Comparison of ENCODE assay signal across 12 mouse cellular contexts in the genomic region with DNA sequence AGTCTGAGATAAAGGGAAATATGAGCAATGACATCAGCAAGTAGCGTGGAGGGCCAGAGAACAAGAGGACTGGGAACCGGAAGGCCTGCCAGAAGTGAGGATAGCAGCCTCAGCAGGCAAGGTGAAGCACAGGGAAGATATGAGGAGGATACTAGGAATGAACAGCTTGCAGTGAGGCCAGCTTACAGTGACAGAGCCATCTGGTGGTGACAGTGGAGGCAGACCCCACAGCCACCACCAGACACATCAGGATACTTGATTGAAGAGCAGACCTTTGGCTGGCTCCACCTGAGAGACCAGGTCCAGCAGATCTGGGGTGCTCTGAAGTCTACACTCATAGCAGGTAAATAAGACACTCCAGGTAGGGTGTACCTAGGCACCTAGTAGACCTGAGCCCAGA. TPM values are rescaled to one million over a fixed set of nuclear protein-coding genes. Genes with fewer than 3 reads are reported as not detected.
A peak's percentile ranks its signal among the peaks of the same experiment; 100 is the strongest.
DNase-seq lines count a peak whose midpoint lies in the region; ATAC-seq lines count a peak whose summit lies in the region.
"Had no signal": no experiment of that assay in that cellular context is flagged by ENCODE, and none has a peak within 500 bp of the region (broad histone marks: within the 10 kb centered on the region; RNA-seq: fewer than 3 reads in every experiment).

No protein-coding gene starts in this region.

- no peaks in the 10 kb centered on the region for H3K27me3 ChIP-seq in forebrain, embryonic 16.5 days (replicated peaks; ENCODE audit: control insufficient read depth, insufficient read depth, low read length)
- H3K27me3 ChIP-seq in forebrain, embryonic 10.5 days (ENCODE audit: poor library complexity, severe bottlenecking): no peaks in the 10 kb centered on the region
- H3K27me3 ChIP-seq: midbrain, embryonic 12.5 days had no signal

- no peak overlapping the region for H3K27ac ChIP-seq in forebrain, embryonic 16.5 days (ENCODE audit: low read length)
- no peak overlapping the region for H3K27ac ChIP-seq in forebrain, embryonic 10.5 days
- H3K27ac ChIP-seq: midbrain, embryonic 12.5 days had no signal

- 0 out of 2 replicates have a peak, but pooled peaks have one; percentile 45 for ATAC-seq in forebrain, embryonic 16.5 days
- no peak for ATAC-seq in inflammation-experienced regulatory T-cells, adult 6 months

- no peaks in the 10 kb centered on the region; the same call in 1 of the 2 replicates for H3K9me3 ChIP-seq in forebrain, embryonic 16.5 days (ENCODE audit: control insufficient read depth, low read length)
- no peaks in the 10 kb centered on the region for H3K9me3 ChIP-seq in forebrain, embryonic 10.5 days
- H3K9me3 ChIP-seq: midbrain, embryonic 12.5 days had no signal

- no peak overlapping the region for H3K4me3 ChIP-seq in forebrain, embryonic 16.5 days (replicated peaks; ENCODE audit: low read length)
- no peak overlapping the region for H3K4me3 ChIP-seq in forebrain, embryonic 10.5 days
- H3K4me3 ChIP-seq: midbrain, embryonic 12.5 days had no signal

- no peak overlapping the region for H3K4me2 ChIP-seq in forebrain, embryonic 16.5 days (ENCODE audit: low read length)
- H3K4me2 ChIP-seq: midbrain, embryonic 12.5 days had no signal

- 86% methylated on average over 2 of the region's 2 CpGs for WGBS in forebrain, embryonic 16.5 days
- 88% methylated on average over 2 of the region's 2 CpGs for WGBS in forebrain, embryonic 10.5 days

- H3K9ac ChIP-seq in forebrain, embryonic 16.5 days (replicated peaks; ENCODE audit: low read depth, low read length): no peak overlapping the region
- H3K9ac ChIP-seq: midbrain, embryonic 12.5 days had no signal

- no peak for DNase-seq in forebrain, embryonic 10.5 days (ENCODE audit: extremely low spot score, low spot score)
- peak; percentile 41 to 43 for DNase-seq in left cerebral cortex, postnatal 14 days (ENCODE audit: low spot score in 2 of 2)
- no peak for DNase-seq in left cerebral cortex, postnatal 10 days (ENCODE audit: extremely low spot score in 1 of 2, low spot score in 2 of 2)
- DNase-seq in A20 (ENCODE audit: low read depth, low spot score): peak; percentile 19
- DNase-seq in cerebellum, postnatal 36 days: peak; percentile 42 to 43
- DNase-seq in ovary, postnatal 14 days (ENCODE audit: low spot score): no peak

- intact Hi-C loops in left cerebral cortex, postnatal 14 days (cut with DNase I): loop anchor here (10.0 kb wide), 1 partner anchor 293 kb away; no protein-coding TSS in a partner anchor
- intact Hi-C loops in left cerebral cortex, postnatal 10 days (cut with DNase I): no loop called here

- no peaks in the 10 kb centered on the region for H3K36me3 ChIP-seq in forebrain, embryonic 16.5 days (ENCODE audit: control insufficient read depth, insufficient read depth)
- no peaks in the 10 kb centered on the region for H3K36me3 ChIP-seq in forebrain, embryonic 10.5 days (replicated peaks)
- H3K36me3 ChIP-seq: midbrain, embryonic 12.5 days had no signal

- H3K4me1 ChIP-seq in forebrain, embryonic 16.5 days (replicated peaks; ENCODE audit: control insufficient read depth, insufficient read depth, low read length): no peaks in the 10 kb centered on the region
- peaks cover 21% of the 10 kb centered on the region; the same call in 1 of the 2 replicates for H3K4me1 ChIP-seq in forebrain, embryonic 10.5 days
- H3K4me1 ChIP-seq: midbrain, embryonic 12.5 days had no signal

RNA-seq across cellular contexts. Expression of a gene that starts 15.7 kb away (rescaled TPM):
- not detected in 2 replicates for polyA plus RNA-seq in forebrain, embryonic 16.5 days (2015; fragmentation: Nextera tagmentation; extraction: Ambion mirVana)
- not detected in 2 replicates for polyA plus RNA-seq in forebrain, embryonic 10.5 days (2016; fragmentation: Nextera tagmentation; extraction: Ambion mirVana)
- total RNA-seq in left cerebral cortex, postnatal 14 days (2021): not detected
- not detected for total RNA-seq in left cerebral cortex, postnatal 10 days (2021)
- not detected for polyA plus RNA-seq in inflammation-experienced regulatory T-cells, adult 6 months (2017; shearing (Covaris generic))
- total RNA-seq: layer of hippocampus, postnatal 25 days had no signal
- polyA plus RNA-seq: heart, embryonic 16.5 days; midbrain, embryonic 12.5 days; spleen, adult 2 months had no signal

RNA-seq across cellular contexts. Expression of a gene that starts 31.1 kb away (rescaled TPM):
- 147 and 154 TPM in 2 replicates for polyA plus RNA-seq in forebrain, embryonic 16.5 days (2015; fragmentation: Nextera tagmentation; extraction: Ambion mirVana)
- 292 and 294 TPM in 2 replicates for polyA plus RNA-seq in forebrain, embryonic 10.5 days (2016; fragmentation: Nextera tagmentation; extraction: Ambion mirVana)
- total RNA-seq in left cerebral cortex, postnatal 14 days (2021): 10 to 100 TPM; 32.6 to 33.1 TPM
- 10 to 100 TPM; 38.7 to 42.6 TPM for total RNA-seq in left cerebral cortex, postnatal 10 days (2021)
- 100 to 1,000 TPM; 128 to 166 (median 136) TPM for polyA plus RNA-seq in inflammation-experienced regulatory T-cells, adult 6 months (2017; shearing (Covaris generic))

RNA-seq across cellular contexts. Expression of a gene that starts 51.7 kb away (rescaled TPM):
- polyA plus RNA-seq in forebrain, embryonic 16.5 days (2015; fragmentation: Nextera tagmentation; extraction: Ambion mirVana): 80.3 and 85.4 TPM in 2 replicates
- 81.4 and 84.2 TPM in 2 replicates for polyA plus RNA-seq in forebrain, embryonic 10.5 days (2016; fragmentation: Nextera tagmentation; extraction: Ambion mirVana)
- 10 to 100 TPM; 50.6 to 53.7 TPM for total RNA-seq in left cerebral cortex, postnatal 14 days (2021)
- 10 to 100 TPM; 50.4 to 50.9 TPM for total RNA-seq in left cerebral cortex, postnatal 10 days (2021)
- 100 to 1,000 TPM; 180 to 191 (median 182) TPM for polyA plus RNA-seq in inflammation-experienced regulatory T-cells, adult 6 months (2017; shearing (Covaris generic))

Comparison
In these comparisons a context has a peak if more than half of its experiments do, and no peak if none do; other contexts are left out.
1. DNase-seq: peak in left cerebral cortex, postnatal 14 days (2 of 2), A20 (single experiment) and cerebellum, postnatal 36 days (2 of 2); none in forebrain, embryonic 10.5 days (single experiment), left cerebral cortex, postnatal 10 days (0 of 2) and ovary, postnatal 14 days (single experiment).